Mouse (Mus musculus): Measurements from ENCODE around the gene Gngt1.

The Gngt1 gene

GRCm38 (mm10) chr6:3993492-3993891, at the start of gene Gngt1:
Gene Gngt1 (plus strand): TSS chr6:3993792.
- no peak for DNase-seq (ENCODE audit: low spot score)

DNA sequence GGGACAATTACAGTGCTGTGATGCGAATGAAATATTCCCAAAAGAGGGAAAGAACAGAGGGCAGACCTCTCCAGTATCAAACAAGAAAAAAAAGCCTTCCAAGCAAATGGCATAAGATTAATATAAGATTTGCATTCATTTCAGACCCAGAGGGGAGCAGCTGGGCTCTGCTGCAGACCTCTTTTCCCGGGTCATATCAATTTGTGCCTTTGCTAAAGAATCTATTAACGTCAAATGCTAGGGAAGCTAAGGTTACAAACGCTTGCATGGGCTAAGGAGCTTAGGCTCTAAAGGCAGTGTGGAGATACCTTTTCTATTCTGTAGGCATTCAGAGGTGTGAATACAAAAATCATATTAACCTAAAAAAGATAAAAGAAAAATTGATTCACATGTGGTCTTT, 38.6 kb upstream of the Gngt1 start:
- no peak for DNase-seq (ENCODE audit: low spot score)

DNA sequence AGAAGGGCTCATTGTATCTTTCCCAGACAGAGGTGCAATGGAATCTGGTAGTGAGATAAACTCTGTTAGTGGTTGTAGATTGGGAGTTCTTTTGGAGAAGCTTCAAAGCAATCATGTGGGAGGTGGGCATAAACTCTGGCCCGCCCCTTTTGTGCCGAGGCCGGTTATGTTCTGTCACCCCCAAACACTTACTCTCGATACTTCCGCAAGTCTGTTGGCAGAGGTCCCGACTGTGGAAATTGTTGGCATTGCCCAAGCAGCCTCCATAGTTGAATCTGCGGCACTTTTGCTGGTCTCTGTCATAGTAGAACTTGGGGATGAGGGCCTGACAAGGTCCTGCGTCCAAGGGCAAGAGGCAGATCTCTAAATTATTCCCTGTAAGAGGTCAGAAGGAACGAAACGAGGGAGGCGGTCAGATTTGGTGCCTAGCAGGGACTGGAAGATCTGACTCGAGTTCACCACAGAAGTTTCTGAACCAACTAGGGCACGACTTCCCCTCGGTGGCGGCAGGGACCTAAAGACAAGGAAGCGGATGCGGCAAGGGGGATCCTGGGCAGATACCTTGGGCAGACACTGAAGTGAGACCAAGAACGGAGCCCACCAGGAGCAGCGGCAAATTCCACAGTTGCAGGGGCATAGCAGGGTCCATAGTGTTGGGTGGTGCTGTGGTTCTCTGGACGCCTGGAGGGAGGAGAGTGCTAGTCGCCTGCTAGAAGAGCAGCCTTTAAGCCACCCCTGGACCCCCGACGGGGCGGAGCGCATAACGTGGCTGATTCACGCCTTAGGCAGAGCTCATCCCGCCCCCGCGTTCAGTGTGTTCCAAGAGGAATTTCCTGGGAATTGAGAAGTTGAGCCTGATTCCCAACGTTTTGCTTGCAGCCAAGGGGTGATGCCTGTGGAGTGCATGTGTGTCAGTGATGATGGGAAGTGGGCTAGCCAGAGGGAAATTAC, 25.6 kb upstream of the Gngt1 start:
- peak; percentile 25 for DNase-seq (ENCODE audit: low spot score)

DNA sequence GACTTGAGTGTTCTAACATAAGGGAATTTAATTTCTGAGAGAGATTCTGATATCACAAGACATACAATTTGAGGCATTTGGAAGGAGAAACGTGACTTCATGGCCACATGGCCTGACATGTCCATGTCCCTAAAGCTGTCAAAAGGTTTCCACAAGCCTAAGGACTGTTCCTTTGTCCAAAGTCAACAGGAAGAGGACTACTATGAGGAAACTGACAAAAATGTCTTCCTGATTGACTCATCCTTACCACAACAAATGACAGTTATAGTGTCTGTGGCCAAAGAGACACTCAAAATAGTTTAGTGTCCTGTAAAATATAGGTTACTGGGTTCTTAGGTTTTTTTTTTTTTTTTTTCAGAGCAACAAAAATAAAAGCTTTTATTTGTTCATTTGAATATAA, 19.9 kb upstream of the Gngt1 start:
- DNase-seq (ENCODE audit: low spot score): no peak

DNA sequence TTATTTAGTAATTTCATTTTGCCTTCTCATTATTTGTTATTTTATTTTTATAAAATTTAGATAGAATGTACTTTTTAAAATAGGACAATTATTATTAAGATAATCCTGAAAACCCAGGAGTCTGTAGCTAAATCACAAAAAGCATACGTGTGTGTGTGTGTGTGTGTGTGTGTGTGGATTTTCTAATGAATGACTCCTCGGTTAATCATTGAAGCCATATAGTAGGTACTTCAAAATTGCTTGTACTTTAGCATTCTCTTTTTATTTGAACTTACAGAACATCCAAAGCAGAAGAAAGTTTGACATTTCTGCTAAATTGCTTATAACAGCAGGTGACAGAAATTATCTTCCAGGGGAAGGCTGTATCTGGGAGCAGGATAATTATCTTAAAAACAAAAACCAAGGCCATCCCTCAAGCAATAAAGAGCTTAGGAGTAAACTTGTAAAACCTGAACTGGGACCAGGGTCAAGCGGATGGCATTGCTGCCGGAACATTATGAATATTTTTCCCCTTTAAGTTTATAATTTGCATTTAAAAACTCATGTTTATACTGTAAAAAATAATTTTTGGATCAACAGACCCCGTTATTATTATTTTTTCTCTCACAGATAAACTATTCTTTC, 10.8 kb upstream of the Gngt1 start:
- no peak for DNase-seq (ENCODE audit: low spot score)

DNA sequence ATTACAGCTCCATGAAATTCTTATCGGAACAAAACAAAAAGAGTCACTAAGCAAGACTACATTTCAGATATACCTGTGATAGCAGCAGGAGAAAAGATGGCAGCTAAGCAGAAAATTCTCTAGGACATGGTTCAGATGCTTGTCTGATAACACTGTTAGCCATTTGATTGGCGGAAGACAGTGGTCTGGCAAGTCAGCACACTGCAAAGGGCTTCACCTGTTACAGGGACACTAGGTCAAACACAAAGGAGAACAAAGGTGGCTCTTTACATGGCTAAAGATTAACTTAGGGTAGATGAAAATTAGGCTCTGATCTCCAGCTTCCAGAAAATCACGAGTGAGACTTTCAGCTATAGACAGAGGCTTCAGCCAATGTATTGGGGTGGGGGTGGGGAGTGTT, 4.8 kb upstream of the Gngt1 start, which contains the start of gene Tfpi2:
TSS of gene Tfpi2 (minus strand) at position 170 of the 400 bp plus-strand sequence.
- DNase-seq (ENCODE audit: low spot score): no peak

- no peak for DNase-seq (ENCODE audit: low spot score)
Observed at GRCm38 (mm10) chr6:3998089-3998488, 4.5 kb downstream of the Gngt1 start.

GRCm38 (mm10) chr6:3999296-3999695, 5.7 kb downstream of the Gngt1 start:
- DNase-seq (ENCODE audit: low spot score): no peak

- no peak for DNase-seq (ENCODE audit: low spot score)
Observed at GRCm38 (mm10) chr6:4000716-4001115, 7.1 kb downstream of the Gngt1 start.

GRCm38 (mm10) chr6:4003445-4003844, 9.9 kb downstream of the Gngt1 start:
- no peak for DNase-seq (ENCODE audit: low spot score)

DNA sequence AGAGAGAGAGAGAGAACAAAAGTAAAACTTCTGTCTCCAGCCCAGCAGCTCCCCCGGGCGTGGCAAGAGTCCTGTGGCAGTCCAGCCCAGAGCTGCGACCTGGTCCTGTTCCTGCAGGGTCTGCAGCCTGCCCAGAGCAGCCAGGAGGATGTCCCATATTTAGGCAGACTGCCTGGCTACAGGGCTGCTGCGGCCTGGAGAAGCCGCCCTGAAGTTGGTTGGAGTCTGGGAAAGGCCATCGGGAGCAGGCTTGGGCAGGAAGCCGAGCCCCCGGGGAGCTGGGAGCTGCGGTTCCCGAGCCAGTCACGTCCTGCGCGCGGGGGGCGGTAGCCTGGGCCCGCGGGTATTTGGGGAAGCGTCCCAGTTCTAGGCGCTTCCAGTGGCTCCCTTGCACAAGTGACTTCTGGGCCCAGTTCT, 10.3 kb downstream of the Gngt1 start, which contains the start of gene Gng11:
TSS of gene Gng11 (plus strand) at position 15 of the 417 bp plus-strand sequence.
- peak; percentile 65 for DNase-seq (ENCODE audit: low spot score)

- no peak for DNase-seq (ENCODE audit: low spot score)
Observed at GRCm38 (mm10) chr6:4004808-4005207, 11.2 kb downstream of the Gngt1 start.

GRCm38 (mm10) chr6:4008501-4009040, 15.0 kb downstream of the Gngt1 start:
- no peak for DNase-seq (ENCODE audit: low spot score)

GRCm38 (mm10) chr6:4009548-4009947, 16.0 kb downstream of the Gngt1 start:
- no peak for DNase-seq (ENCODE audit: low spot score)

DNA sequence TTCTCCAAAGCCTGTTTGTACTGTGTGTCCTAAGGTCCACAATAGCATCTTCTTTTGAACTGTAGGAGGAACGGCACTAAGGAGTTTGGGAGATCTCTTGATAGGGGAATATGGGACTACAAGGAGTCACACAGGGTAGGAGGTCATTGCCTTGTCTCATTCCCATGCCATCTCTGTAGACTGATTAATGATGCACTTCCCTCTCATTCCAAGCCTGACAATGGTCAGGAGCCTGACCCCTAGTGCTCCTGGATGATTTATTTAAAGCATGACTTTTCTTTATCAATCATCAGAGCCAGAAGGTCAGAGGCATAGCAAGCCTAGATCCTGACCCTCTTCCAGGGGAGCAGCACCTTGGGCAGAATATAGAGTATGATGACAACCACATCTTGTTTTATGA, 29.1 kb downstream of the Gngt1 start:
- DNase-seq (ENCODE audit: low spot score): no peak

DNA sequence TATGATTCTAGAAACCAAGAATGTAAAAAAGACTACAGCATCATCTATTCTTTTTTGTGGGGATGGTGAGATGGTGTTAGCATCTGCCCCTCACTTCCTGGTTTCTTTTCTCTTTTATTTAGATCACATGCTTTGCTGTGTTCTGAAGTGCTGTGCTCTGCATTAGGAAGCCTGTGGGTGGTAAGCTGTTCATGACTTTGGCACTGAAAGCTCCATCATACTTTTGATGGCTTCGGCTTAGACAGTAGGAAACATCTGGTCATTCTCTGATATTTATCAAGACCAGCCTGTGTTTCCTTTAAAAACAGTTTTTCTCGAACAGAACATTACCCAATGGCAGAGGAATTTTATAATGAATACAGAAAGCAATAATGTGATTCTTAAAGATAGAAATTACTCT, 32.8 kb downstream of the Gngt1 start:
- DNase-seq (ENCODE audit: low spot score): no peak

- DNase-seq (ENCODE audit: low spot score): no peak
Observed at GRCm38 (mm10) chr6:4030956-4031355, 37.4 kb downstream of the Gngt1 start.

DNA sequence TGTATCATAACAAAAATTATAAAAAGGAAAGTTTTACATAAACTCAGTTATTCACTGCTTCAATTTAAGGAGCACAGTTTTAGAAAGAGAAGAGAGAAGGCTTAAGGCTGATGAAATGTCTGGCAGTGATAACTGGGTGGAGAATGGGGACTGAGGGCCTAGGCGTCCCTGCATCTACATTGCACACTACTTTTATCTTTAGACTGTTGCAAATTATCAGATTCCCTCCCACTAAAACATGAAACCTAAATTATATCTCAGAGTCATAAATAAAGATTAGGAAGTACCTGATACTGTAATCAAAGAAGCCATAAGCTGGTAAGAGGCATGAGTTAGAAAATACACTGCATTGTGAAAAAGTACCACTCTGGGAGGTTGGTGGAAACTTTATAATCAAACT, 48.2 kb downstream of the Gngt1 start:
- DNase-seq (ENCODE audit: low spot score): no peak

Measured in ovary, postnatal 36 days (tissue).